Mouse (Mus musculus) forebrain, embryonic 12.5 days (tissue): ENCODE measurements at regions not wholly inside any gene's neighbourhood (a gene's known extent, or its start where the extent isn't known, plus 50 kb on each side); places are given as distances from the start of the nearest gene placed in this dataset.
"Not testable (repeated sequence)": the region's sequence is repeated elsewhere in the genome, so short reads cannot be mapped to it uniquely, and the experiment has no call there.

ENCODE experiments used
- ATAC-seq: fragments of 200-750 bp; cut with Nextera tagmentation; 2 replicates; pipeline ENCODE4 v1.8.0; 2017; ENCODE audit warnings: moderate TSS enrichment; ENCODE audit not compliant: low FRiP score
- H3K27ac ChIP-seq: fragments of 300-500 bp; sonication (generic); 2 replicates; pipeline ENCODE4 v1.5.1; 2016; ENCODE audit warnings: mild to moderate bottlenecking
- H3K27me3 ChIP-seq: fragments of 300-500 bp; sonication (generic); 2 replicates; pipeline ENCODE4 v1.6.1; 2016; ENCODE audit warnings: mild to moderate bottlenecking
- H3K36me3 ChIP-seq: fragments of 300-500 bp; sonication (generic); replicated peaks from 2 replicates; pipeline ENCODE4 v1.6.1; 2016; ENCODE audit warnings: mild to moderate bottlenecking
- H3K4me1 ChIP-seq: fragments of 300-500 bp; sonication (generic); 2 replicates; pipeline ENCODE4 v1.6.1; 2016
- H3K4me2 ChIP-seq: fragments of 300-500 bp; sonication (generic); 2 replicates; pipeline ENCODE4 v1.6.1; 2016; ENCODE audit warnings: mild to moderate bottlenecking, moderate library complexity
- H3K4me3 ChIP-seq: fragments of 300-500 bp; sonication (generic); replicated peaks from 2 replicates; pipeline ENCODE4 v1.5.1; 2016; ENCODE audit warnings: mild to moderate bottlenecking
- H3K9ac ChIP-seq: fragments of 300-500 bp; sonication (generic); 2 replicates; pipeline ENCODE4 v1.6.1; 2016; ENCODE audit warnings: mild to moderate bottlenecking
- H3K9me3 ChIP-seq: fragments of 300-500 bp; sonication (generic); 2 replicates; pipeline ENCODE4 v1.6.1; 2016
- WGBS: fragments of 180-500 bp; shearing (Covaris S2); methylation state at CpG from one replicate; pipeline ENCODE4 v1.1.7; 2016; 5-methylcytosine and 5-hydroxymethylcytosine counted together

GRCm38 (mm10) chr14:61736384-61737322, 129.4 kb downstream of the Kcnrg start:
- Histone ChIP-seq H3K27me3 (0 out of 2 replicates have a peak, but pooled peaks cover 2% of the 10 kb centered on the region), H3K4me1 (peaks cover 15% of the 10 kb centered on the region), H3K36me3 (no peaks in the 10 kb centered on the region), H3K9ac (no peak overlapping the region), H3K27ac (peak overlapping the region; percentile 43), H3K4me2 (peak overlapping the region; percentile 30), H3K9me3 (peaks cover 4% of the 10 kb centered on the region; the same call in 1 of the 2 replicates), H3K4me3 (no peak overlapping the region)
- no peak for ATAC-seq
- WGBS: 11% methylated on average over 16 of the region's 16 CpGs

- peak overlapping the region; percentile 21 for H3K4me2 ChIP-seq
- 70% methylated on average over 6 of the region's 6 CpGs for WGBS
- H3K9me3 ChIP-seq: peaks cover 4% of the 10 kb centered on the region; the same call in 1 of the 2 replicates
- ATAC-seq: no peak
- 0 out of 2 replicates have a peak overlapping the region, but pooled peaks have one; percentile 8 for H3K27ac ChIP-seq
- no peak overlapping the region for H3K9ac ChIP-seq
- peaks cover 15% of the 10 kb centered on the region for H3K4me1 ChIP-seq
- H3K4me3 ChIP-seq: no peak overlapping the region
- H3K27me3 ChIP-seq: no peaks in the 10 kb centered on the region
- no peaks in the 10 kb centered on the region for H3K36me3 ChIP-seq
Observed at GRCm38 (mm10) chr14:61737504-61738040, 130.3 kb downstream of the Kcnrg start.

- Histone ChIP-seq H3K9ac (no peak overlapping the region), H3K27ac (no peak overlapping the region), H3K36me3 (no peaks in the 10 kb centered on the region), H3K9me3 (peaks cover 4% of the 10 kb centered on the region; the same call in 1 of the 2 replicates), H3K4me1 (peaks cover 21% of the 10 kb centered on the region), H3K27me3 (no peaks in the 10 kb centered on the region), H3K4me2 (no peak overlapping the region), H3K4me3 (no peak overlapping the region)
- 93% methylated on average over 1 of the region's 1 CpGs for WGBS
- ATAC-seq: no peak
Observed at GRCm38 (mm10) chr14:61739453-61739852, 132.2 kb downstream of the Kcnrg start.

- Histone ChIP-seq H3K27ac (no peak overlapping the region), H3K4me3 (no peak overlapping the region), H3K36me3 (no peaks in the 10 kb centered on the region), H3K4me1 (peaks cover 6% of the 10 kb centered on the region), H3K9me3 (peaks cover 2% of the 10 kb centered on the region; the same call in 1 of the 2 replicates), H3K4me2 (no peak overlapping the region), H3K9ac (no peak overlapping the region), H3K27me3 (no peaks in the 10 kb centered on the region)
- ATAC-seq: no peak
- WGBS: 34% methylated on average over 4 of the region's 4 CpGs
Observed at GRCm38 (mm10) chr14:61743855-61744408, 136.7 kb downstream of the Kcnrg start.

GRCm38 (mm10) chr14:61753421-61753820, 146.2 kb downstream of the Kcnrg start:
- H3K36me3 ChIP-seq: no peaks in the 10 kb centered on the region
- WGBS: 83% methylated on average over 3 of the region's 3 CpGs
- no peak overlapping the region for H3K9ac ChIP-seq
- no peak overlapping the region for H3K4me2 ChIP-seq
- no peak overlapping the region for H3K4me3 ChIP-seq
- H3K4me1 ChIP-seq: peaks cover 12% of the 10 kb centered on the region
- no peak for ATAC-seq
- no peaks in the 10 kb centered on the region for H3K9me3 ChIP-seq
- H3K27me3 ChIP-seq: no peaks in the 10 kb centered on the region
- H3K27ac ChIP-seq: no peak overlapping the region

- peak overlapping the region; percentile 46; the same call in 1 of the 2 replicates for H3K4me2 ChIP-seq
- WGBS: 16% methylated on average over 1 of the region's 1 CpGs
- H3K36me3 ChIP-seq: no peaks in the 10 kb centered on the region
- ATAC-seq: no peak
- H3K27ac ChIP-seq: no peak overlapping the region
- H3K27me3 ChIP-seq: no peaks in the 10 kb centered on the region
- no peaks in the 10 kb centered on the region for H3K9me3 ChIP-seq
- H3K9ac ChIP-seq: no peak overlapping the region
- H3K4me3 ChIP-seq: no peak overlapping the region
- H3K4me1 ChIP-seq: peaks cover 12% of the 10 kb centered on the region
Observed at GRCm38 (mm10) chr14:61756651-61757050, 149.4 kb downstream of the Kcnrg start.

- no peaks in the 10 kb centered on the region for H3K27me3 ChIP-seq
- H3K4me2 ChIP-seq: peak overlapping the region; percentile 46
- H3K4me3 ChIP-seq: no peak overlapping the region; the same call in 1 of the 2 replicates
- peaks cover 12% of the 10 kb centered on the region for H3K4me1 ChIP-seq
- H3K9ac ChIP-seq: 0 out of 2 replicates have a peak overlapping the region, but pooled peaks have one; percentile 25
- no peaks in the 10 kb centered on the region for H3K36me3 ChIP-seq
- H3K9me3 ChIP-seq: no peaks in the 10 kb centered on the region
- WGBS: 7% methylated on average over 14 of the region's 15 CpGs
- ATAC-seq: peak; percentile 82; the same call in 1 of the 2 replicates
- no peak overlapping the region for H3K27ac ChIP-seq
Observed at GRCm38 (mm10) chr14:61757086-61757822, 150.0 kb downstream of the Kcnrg start.

GRCm38 (mm10) chr14:61757823-61758175, 150.5 kb downstream of the Kcnrg start:
- H3K4me3 ChIP-seq: no peak overlapping the region; the same call in 1 of the 2 replicates
- no peaks in the 10 kb centered on the region for H3K36me3 ChIP-seq
- no peak for ATAC-seq
- H3K4me1 ChIP-seq: peaks cover 12% of the 10 kb centered on the region
- no peak overlapping the region for H3K27ac ChIP-seq
- H3K4me2 ChIP-seq: peak overlapping the region; percentile 46
- no peak overlapping the region for H3K9ac ChIP-seq
- 28% methylated on average over 7 of the region's 7 CpGs for WGBS
- no peaks in the 10 kb centered on the region for H3K27me3 ChIP-seq
- no peaks in the 10 kb centered on the region for H3K9me3 ChIP-seq

- WGBS: 89% methylated on average over 5 of the region's 5 CpGs
- Histone ChIP-seq H3K4me2 (no peak overlapping the region), H3K4me1 (peaks cover 12% of the 10 kb centered on the region), H3K4me3 (no peak overlapping the region), H3K9me3 (no peaks in the 10 kb centered on the region), H3K27me3 (no peaks in the 10 kb centered on the region), H3K36me3 (no peaks in the 10 kb centered on the region), H3K9ac (no peak overlapping the region), H3K27ac (no peak overlapping the region)
- no peak for ATAC-seq
Observed at GRCm38 (mm10) chr14:61758586-61758985, 151.3 kb downstream of the Kcnrg start.

- ATAC-seq, H3K9me3 ChIP-seq, H3K9ac ChIP-seq, H3K4me3 ChIP-seq, H3K27ac ChIP-seq, H3K4me2 ChIP-seq, H3K36me3 ChIP-seq, H3K27me3 ChIP-seq: not testable (repeated sequence)
- WGBS: 85% methylated on average over 12 of the region's 12 CpGs
- H3K4me1 ChIP-seq: peaks cover 12% of the 10 kb centered on the region
Observed at GRCm38 (mm10) chr14:61760176-61760575, 152.9 kb downstream of the Kcnrg start.

- H3K36me3 ChIP-seq: no peaks in the 10 kb centered on the region
- H3K9ac ChIP-seq: no peak overlapping the region
- H3K27ac ChIP-seq: no peak overlapping the region
- no peak overlapping the region for H3K4me3 ChIP-seq
- no peaks in the 10 kb centered on the region for H3K9me3 ChIP-seq
- H3K4me1 ChIP-seq: peaks cover 7% of the 10 kb centered on the region
- no peak for ATAC-seq
- H3K27me3 ChIP-seq: no peaks in the 10 kb centered on the region
- 86% methylated on average over 5 of the region's 5 CpGs for WGBS
- no peak overlapping the region for H3K4me2 ChIP-seq
Observed at GRCm38 (mm10) chr14:61762076-61762475, 154.8 kb downstream of the Kcnrg start.

GRCm38 (mm10) chr14:61769881-61770280, 162.6 kb downstream of the Kcnrg start:
- Histone ChIP-seq H3K9ac (no peak overlapping the region), H3K9me3 (no peaks in the 10 kb centered on the region), H3K4me3 (no peak overlapping the region), H3K4me2 (no peak overlapping the region), H3K27me3 (no peaks in the 10 kb centered on the region), H3K36me3 (no peaks in the 10 kb centered on the region), H3K4me1 (no peaks in the 10 kb centered on the region), H3K27ac (no peak overlapping the region)
- no peak for ATAC-seq
- 70% methylated on average over 5 of the region's 5 CpGs for WGBS
